Comparison of ENCODE assay signal across 8 mouse cellular contexts in genomic region chr4:133108481-133109334, GRCm38 (mm10). TPM values are rescaled to one million over a fixed set of nuclear protein-coding genes. Genes with fewer than 3 reads are reported as not detected.
DNase-seq lines count a peak whose midpoint lies in the region; ATAC-seq and TF ChIP-seq lines count a peak whose summit lies in the region.

No protein-coding gene starts in this region.

- 29% methylated on average over 13 of the region's 13 CpGs for WGBS in limb, embryonic 14.5 days
- 71% methylated on average over 13 of the region's 13 CpGs for WGBS in forebrain, postnatal 0 days

- H3K9me3 ChIP-seq in E14TG2a.4 (ENCODE audit: low read length), result no peaks in the 10 kb centered on the region
- no peaks in the 10 kb centered on the region for H3K9me3 ChIP-seq in limb, embryonic 14.5 days (ENCODE audit: control insufficient read depth, low read length)
- no peaks in the 10 kb centered on the region for H3K9me3 ChIP-seq in forebrain, postnatal 0 days (ENCODE audit: low read length)

- peak; percentile 82 for DNase-seq in gastrocnemius, adult 18-20 months (ENCODE audit: low spot score)
- no peak for DNase-seq in gastrocnemius, adult 8-10 months (ENCODE audit: low spot score in 2 of 2)
- DNase-seq in heart, adult 11 months, result peak; percentile 99
- DNase-seq in limb, embryonic 14.5 days (ENCODE audit: low spot score), result no peak
- no peak for DNase-seq in left cerebral cortex, adult 9 months (ENCODE audit: low spot score in 2 of 2)
- DNase-seq in forebrain, postnatal 0 days, result no peak
- no peak for DNase-seq in layer of hippocampus, adult 9-10 months (ENCODE audit: low spot score)

- peak overlapping the region; percentile 60 for H3K4me3 ChIP-seq in E14TG2a.4 (replicated peaks; ENCODE audit: low read length)
- no peak overlapping the region for H3K4me3 ChIP-seq in limb, embryonic 14.5 days (replicated peaks; ENCODE audit: low read length)
- H3K4me3 ChIP-seq in forebrain, postnatal 0 days (ENCODE audit: low read depth, low read length), result no peak overlapping the region

- H3K27ac ChIP-seq in limb, embryonic 14.5 days (replicated peaks; ENCODE audit: low read depth, low read length), result peak overlapping the region; percentile 77
- no peak overlapping the region for H3K27ac ChIP-seq in forebrain, postnatal 0 days (ENCODE audit: low read depth, low read length)

- no peak overlapping the region for H3K4me2 ChIP-seq in limb, embryonic 14.5 days (replicated peaks; ENCODE audit: low read depth, low read length, severe bottlenecking)
- no peak overlapping the region for H3K4me2 ChIP-seq in forebrain, postnatal 0 days (ENCODE audit: low read depth)

- ATAC-seq in limb, embryonic 14.5 days (ENCODE audit: low FRiP score, low read depth), result no peak; the same call in 1 of the 2 replicates
- no peak for ATAC-seq in forebrain, postnatal 0 days

- no peaks in the 10 kb centered on the region for H3K36me3 ChIP-seq in E14TG2a.4 (ENCODE audit: insufficient read depth, low read length)
- H3K36me3 ChIP-seq in limb, embryonic 14.5 days (ENCODE audit: control insufficient read depth, insufficient read depth, low read length), result no peaks in the 10 kb centered on the region
- H3K36me3 ChIP-seq in forebrain, postnatal 0 days (ENCODE audit: insufficient read depth), result no peaks in the 10 kb centered on the region

- no peak for TF ChIP-seq CTCF in E14TG2a.4 (conservative IDR thresholded peaks at IDR 0.05; ENCODE audit: low read length)
- TF ChIP-seq CTCF in forebrain, postnatal 0 days (IDR thresholded peaks at IDR 0.05; ENCODE audit: low read depth), result no peak

- H3K27me3 ChIP-seq in E14TG2a.4 (ENCODE audit: insufficient read depth, low read length), result no peaks in the 10 kb centered on the region
- no peaks in the 10 kb centered on the region for H3K27me3 ChIP-seq in limb, embryonic 14.5 days (ENCODE audit: control insufficient read depth, insufficient read depth, low read length)
- no peaks in the 10 kb centered on the region for H3K27me3 ChIP-seq in forebrain, postnatal 0 days (ENCODE audit: insufficient read depth, low read length)

- TF ChIP-seq POLR2A in limb, embryonic 14.5 days (IDR thresholded peaks at IDR 0.05; ENCODE audit: borderline replicate concordance, extremely low read depth, insufficient read depth, insufficient read length), result no peak

- H3K4me1 ChIP-seq in E14TG2a.4 (replicated peaks; ENCODE audit: low read depth, low read length), result peaks cover 89% of the 10 kb centered on the region
- peaks cover 28% of the 10 kb centered on the region for H3K4me1 ChIP-seq in limb, embryonic 14.5 days (ENCODE audit: control insufficient read depth, insufficient read depth, low read length)
- H3K4me1 ChIP-seq in forebrain, postnatal 0 days (ENCODE audit: insufficient read depth), result no peaks in the 10 kb centered on the region

- H3K9ac ChIP-seq in limb, embryonic 14.5 days (ENCODE audit: low read depth, low read length, severe bottlenecking), result no peak overlapping the region
- no peak overlapping the region for H3K9ac ChIP-seq in forebrain, postnatal 0 days

RNA-seq across cellular contexts. Expression of gene Wasf2, which starts 21.6 kb away (rescaled TPM):
- 10 to 100 TPM; 29.1 to 33.3 TPM for total RNA-seq in gastrocnemius, adult 18-20 months (2021)
- total RNA-seq in gastrocnemius, adult 8-10 months (2022), result 10 to 100 TPM; 18.8 to 27.9 (median 27.3) TPM
- polyA plus RNA-seq in limb, embryonic 14.5 days (2012; rRNA removed), result 62.0 and 70.9 TPM in 2 replicates
- polyA plus RNA-seq in limb, embryonic 14.5 days (2014; fragmentation: Nextera tagmentation; extraction: Ambion mirVana), result 92.2 and 96.6 TPM in 2 replicates
- total RNA-seq in forebrain, postnatal 0 days (2014; rRNA removed), result 8.1 and 11.3 TPM in 2 replicates
- polyA plus RNA-seq in forebrain, postnatal 0 days (2015; fragmentation: Nextera tagmentation; extraction: Ambion mirVana), result 15.7 and 24.1 TPM in 2 replicates

Comparison
In these comparisons a context has a peak if more than half of its experiments do, and no peak if none do; other contexts are left out.
1. DNase-seq: peak in gastrocnemius, adult 18-20 months (single experiment) and heart, adult 11 months (single experiment); none in gastrocnemius, adult 8-10 months (0 of 2), limb, embryonic 14.5 days (single experiment), left cerebral cortex, adult 9 months (0 of 2), forebrain, postnatal 0 days (single experiment) and layer of hippocampus, adult 9-10 months (single experiment).